Mouse (Mus musculus): ENCODE measurements around the gene Sft2d2.

The Sft2d2 gene

DNA sequence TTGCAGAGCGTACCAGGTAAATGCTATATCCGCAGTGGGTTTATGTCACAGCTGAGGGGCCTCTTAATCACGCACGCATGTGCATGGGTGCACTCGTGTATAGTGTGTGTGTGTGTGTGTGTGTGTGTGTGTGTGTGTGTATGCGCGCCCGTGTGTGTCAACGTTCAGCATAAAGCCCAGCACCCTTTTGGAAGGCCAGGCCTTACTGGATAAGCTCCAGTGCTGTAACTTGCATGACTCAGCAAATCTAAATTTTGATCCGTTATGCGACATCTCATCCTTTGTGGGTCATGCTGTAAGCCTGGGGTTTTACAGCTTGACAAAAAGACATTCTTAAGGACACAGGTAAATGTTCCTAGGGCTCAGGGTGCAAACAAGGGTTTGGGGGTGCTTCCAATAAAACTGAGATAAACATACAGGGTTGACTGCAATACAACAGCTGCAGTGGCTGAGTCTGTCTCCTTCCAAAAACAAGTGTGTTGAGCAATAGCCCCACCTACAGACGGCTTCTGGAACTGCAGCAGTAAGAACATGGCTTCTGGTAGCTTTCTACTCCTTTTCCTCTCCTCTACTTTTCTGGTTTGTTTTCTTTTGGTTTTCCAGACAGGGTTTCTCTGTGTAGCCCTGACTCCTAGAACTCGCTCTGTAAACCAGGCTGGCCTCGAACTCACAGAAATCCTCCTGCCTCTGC, 61.9 kb downstream of the Sft2d2 start:
- DNase-seq = peak; percentile 69 to 79

DNA sequence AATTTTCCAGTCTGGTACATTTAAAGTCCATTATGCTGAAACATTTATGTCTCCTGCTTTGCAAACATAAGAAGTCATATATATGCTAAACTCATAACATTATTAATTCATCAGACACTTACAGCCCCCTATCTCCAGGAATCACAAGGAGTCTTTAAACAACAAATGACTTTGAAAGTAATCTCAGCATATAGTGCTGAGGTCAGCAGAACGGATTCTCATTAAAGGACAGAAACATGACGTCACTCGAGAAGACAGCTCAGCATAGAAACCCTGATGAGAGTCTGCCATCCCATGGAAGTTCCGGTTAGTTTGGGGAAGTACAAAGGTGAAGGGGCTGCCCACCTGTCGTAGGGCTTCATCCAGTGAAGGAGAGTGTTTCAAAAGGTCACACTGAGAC, 64.7 kb downstream of the Sft2d2 start:
- no peak for DNase-seq

Measured in cerebellum, postnatal 25 days (tissue).